ENCODE assay signal across 20 mouse cellular contexts in the genomic region with DNA sequence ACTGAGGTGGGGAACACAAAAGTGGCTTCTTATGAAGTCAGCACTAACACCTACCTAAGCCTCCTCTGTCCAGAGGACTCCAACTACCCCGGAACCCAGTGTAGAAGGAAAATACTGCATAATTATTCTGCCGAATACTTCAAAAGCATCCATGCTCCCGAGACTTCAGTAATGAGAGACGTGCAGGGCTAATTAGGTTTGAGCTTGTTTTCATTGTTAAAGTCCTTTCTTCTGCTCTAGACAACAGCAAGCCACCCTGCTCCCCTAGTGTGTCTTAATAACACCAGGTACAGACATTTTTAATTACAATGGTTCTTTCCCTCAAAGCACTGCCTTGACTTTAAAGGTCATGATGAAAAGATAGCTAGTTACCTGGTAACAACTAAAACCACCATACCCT. TPM values are rescaled to one million over a fixed set of nuclear protein-coding genes. Genes with fewer than 3 reads are reported as not detected.
DNase-seq lines count a peak whose midpoint lies in the region; ATAC-seq and TF ChIP-seq lines count a peak whose summit lies in the region.
"Had no signal": no experiment of that assay in that cellular context is flagged by ENCODE, and none has a peak within 500 bp of the region (broad histone marks: within the 10 kb centered on the region; RNA-seq: fewer than 3 reads in every experiment).

No protein-coding gene starts in this region.

- intact Hi-C loops in heart, adult 2 months (cut with DNase I) = loop anchor here (5.0 kb wide), 1 partner anchor 51 kb away; a partner anchor contains a TSS
- intact Hi-C loops in heart, postnatal 14 days (cut with DNase I) = no loop called here

- no peak overlapping the region for H3K4me2 ChIP-seq in heart, embryonic 13.5 days
- H3K4me2 ChIP-seq in heart, postnatal 0 days (ENCODE audit: low read depth, low read length) = no peak overlapping the region
- H3K4me2 ChIP-seq: forebrain, embryonic 15.5 days; hindbrain, embryonic 15.5 days had no signal

- H3K27me3 ChIP-seq in heart, adult 2 months (ENCODE audit: control insufficient read depth, insufficient read depth, low read length) = no peaks in the 10 kb centered on the region
- no peaks in the 10 kb centered on the region for H3K27me3 ChIP-seq in heart, embryonic 13.5 days (replicated peaks)
- H3K27me3 ChIP-seq in heart, postnatal 0 days (ENCODE audit: control insufficient read depth, insufficient read depth, low read length) = no peaks in the 10 kb centered on the region
- H3K27me3 ChIP-seq: CH12.LX; forebrain, embryonic 15.5 days; hindbrain, embryonic 15.5 days; Patski had no signal

- H3K4me1 ChIP-seq in heart, adult 2 months (ENCODE audit: control insufficient read depth, insufficient read depth, low read length) = peaks cover 23% of the 10 kb centered on the region
- peaks cover 92% of the 10 kb centered on the region for H3K4me1 ChIP-seq in heart, embryonic 13.5 days
- peaks cover 52% of the 10 kb centered on the region for H3K4me1 ChIP-seq in heart, postnatal 0 days (ENCODE audit: control insufficient read depth, insufficient read depth)

- no peak overlapping the region for H3K9ac ChIP-seq in heart, adult 2 months (ENCODE audit: low read depth, low read length)
- H3K9ac ChIP-seq in heart, embryonic 13.5 days = peak overlapping the region; percentile 61; the same call in 1 of the 2 replicates
- no peak overlapping the region for H3K9ac ChIP-seq in heart, postnatal 0 days (replicated peaks; ENCODE audit: low read depth, low read length)
- H3K9ac ChIP-seq: forebrain, embryonic 15.5 days; hindbrain, embryonic 15.5 days had no signal

- H3K36me3 ChIP-seq in heart, adult 2 months (ENCODE audit: control insufficient read depth, insufficient read depth, low read length) = peaks cover 21% of the 10 kb centered on the region
- H3K36me3 ChIP-seq in heart, embryonic 13.5 days = peaks cover 4% of the 10 kb centered on the region; the same call in 1 of the 2 replicates
- no peaks in the 10 kb centered on the region for H3K36me3 ChIP-seq in heart, postnatal 0 days (replicated peaks; ENCODE audit: control insufficient read depth, insufficient read depth, low read length)
- H3K36me3 ChIP-seq: embryonic facial prominence, embryonic 10.5 days; forebrain, embryonic 15.5 days; hindbrain, embryonic 15.5 days had no signal

- H3K79me2 ChIP-seq in heart, adult 2 months (replicated peaks; ENCODE audit: control insufficient read depth, insufficient read depth, low read length) = peaks cover 12% of the 10 kb centered on the region

- ATAC-seq in heart, embryonic 13.5 days (ENCODE audit: extremely low read depth, insufficient number of reproducible peaks, low FRiP score, low TSS enrichment) = no peak
- no peak for ATAC-seq in heart, postnatal 0 days (ENCODE audit: insufficient read depth, low read depth)
- ATAC-seq: activated CD4-positive, CD25-positive, alpha-beta regulatory T cell, adult 4 months; forebrain, embryonic 15.5 days; inflammation-experienced regulatory T-cells, adult 6 months; intestine, postnatal 0 days; Patski had no signal

- H3K4me3 ChIP-seq in heart, adult 2 months = no peak overlapping the region
- H3K4me3 ChIP-seq in heart, embryonic 13.5 days = no peak overlapping the region
- no peak overlapping the region for H3K4me3 ChIP-seq in heart, postnatal 0 days (ENCODE audit: low read depth, low read length)
- H3K4me3 ChIP-seq: embryonic facial prominence, embryonic 10.5 days; forebrain, embryonic 15.5 days; hindbrain, embryonic 15.5 days had no signal

- no peak for TF ChIP-seq EP300 in heart, adult 2 months (IDR thresholded peaks at IDR 0.05; ENCODE audit: insufficient read depth, low read depth, low read length)
- no peak for TF ChIP-seq EP300 in heart, postnatal 0 days (IDR thresholded peaks at IDR 0.05; ENCODE audit: low read depth)

- no peak for TF ChIP-seq CTCF in heart, adult 2 months (IDR thresholded peaks at IDR 0.05)
- no peak for TF ChIP-seq CTCF in heart, postnatal 0 days (IDR thresholded peaks at IDR 0.05; ENCODE audit: low read depth)

- no peaks in the 10 kb centered on the region for H3K9me3 ChIP-seq in heart, embryonic 13.5 days
- H3K9me3 ChIP-seq in heart, postnatal 0 days (replicated peaks; ENCODE audit: control insufficient read depth, low read length) = no peaks in the 10 kb centered on the region
- H3K9me3 ChIP-seq: embryonic facial prominence, embryonic 10.5 days; forebrain, embryonic 15.5 days; hindbrain, embryonic 15.5 days had no signal

- DNase-seq in heart, adult 2 months = no peak
- DNase-seq in heart, adult 9 months (ENCODE audit: low spot score in 2 of 2) = no peak
- no peak for DNase-seq in heart, postnatal 4 days
- no peak for DNase-seq in heart, postnatal 0 days (ENCODE audit: low spot score)
- DNase-seq in heart, postnatal 14 days = no peak
- DNase-seq in induced T-regulatory cell, adult 2 months (ENCODE audit: low read depth) = peak; percentile 27
- DNase-seq: adrenal gland, postnatal 14 days; cerebellum, adult 18-20 months; cerebellum, adult 9-11 months; gastrocnemius, postnatal 14 days; kidney, adult 8-10 months had no signal

- peak overlapping the region; percentile 82 for H3K27ac ChIP-seq in heart, adult 2 months
- peak overlapping the region; percentile 92 for H3K27ac ChIP-seq in heart, embryonic 13.5 days (replicated peaks)
- peak overlapping the region; percentile 84 for H3K27ac ChIP-seq in heart, postnatal 0 days (ENCODE audit: low read depth)
- H3K27ac ChIP-seq: embryonic facial prominence, embryonic 10.5 days; forebrain, embryonic 15.5 days; hindbrain, embryonic 15.5 days had no signal

- WGBS in heart, adult 2 months = 66% methylated on average over 4 of the region's 4 CpGs
- 60% methylated on average over 4 of the region's 4 CpGs for WGBS in heart, embryonic 13.5 days
- WGBS in heart, postnatal 0 days = 59% methylated on average over 4 of the region's 4 CpGs

- no peak for TF ChIP-seq POLR2A in heart, adult 2 months (IDR thresholded peaks at IDR 0.05; ENCODE audit: insufficient read depth, low read depth, low read length)

RNA-seq across cellular contexts. Expression of a gene that starts 51.1 kb away (rescaled TPM):
- total RNA-seq in heart, adult 2 months (2021) = 100 to 1,000 TPM; 111 to 116 TPM
- 103 and 138 TPM in 2 replicates for polyA plus RNA-seq in heart, adult 2 months (2012; rRNA removed)
- 75.3 and 78.2 TPM in 2 replicates for polyA plus RNA-seq in heart, embryonic 13.5 days (2015; fragmentation: Nextera tagmentation; extraction: Ambion mirVana)
- total RNA-seq in heart, postnatal 4 days (2021) = 100 to 1,000 TPM; 351 to 364 TPM
- total RNA-seq in heart, postnatal 0 days (2014; rRNA removed; ENCODE audit: low replicate concordance) = 186 and 215 TPM in 2 replicates
- 55.9 and 62.8 TPM in 2 replicates for polyA plus RNA-seq in heart, postnatal 0 days (2015; fragmentation: Nextera tagmentation; extraction: Ambion mirVana)
- 100 to 1,000 TPM; 303 to 323 TPM for total RNA-seq in heart, postnatal 14 days (2021)
